ENCODE assay signal across 15 mouse cellular contexts in genomic region chr16:44159325-44159724, GRCm38 (mm10).
"Had no signal": no experiment of that assay in that cellular context is flagged by ENCODE, and none has a peak within 500 bp of the region (broad histone marks: within the 10 kb centered on the region; RNA-seq: fewer than 3 reads in every experiment).

No protein-coding gene starts in this region.

- ATAC-seq: midbrain, embryonic 15.5 days had no signal

- H3K9ac ChIP-seq: liver, embryonic 14.5 days; lung, embryonic 14.5 days; midbrain, embryonic 12.5 days; midbrain, embryonic 15.5 days; neural tube, embryonic 12.5 days; stomach, embryonic 15.5 days had no signal

- H3K27ac ChIP-seq: liver, embryonic 14.5 days; midbrain, embryonic 12.5 days; midbrain, embryonic 15.5 days; neural tube, embryonic 12.5 days; stomach, embryonic 15.5 days; stomach, postnatal 0 days had no signal

- H3K27me3 ChIP-seq: megakaryocyte, embryonic 14.5 days; midbrain, embryonic 12.5 days; midbrain, embryonic 15.5 days; neural tube, embryonic 12.5 days; stomach, embryonic 15.5 days had no signal

- DNase-seq: lung, adult 18-20 months; lung, embryonic 14.5 days; lung, postnatal 10 days; lung, postnatal 4 days; right cerebral cortex, postnatal 14 days; thymus, adult 2 months; thymus, postnatal 25 days; thymus, postnatal 4 days had no signal

- H3K4me1 ChIP-seq: midbrain, embryonic 12.5 days; midbrain, embryonic 15.5 days; neural tube, embryonic 12.5 days; stomach, embryonic 15.5 days had no signal

- H3K4me3 ChIP-seq: megakaryocyte, embryonic 14.5 days; midbrain, embryonic 12.5 days; midbrain, embryonic 15.5 days; neural tube, embryonic 12.5 days; stomach, embryonic 15.5 days had no signal

- H3K9me3 ChIP-seq: megakaryocyte, embryonic 14.5 days; midbrain, embryonic 12.5 days; midbrain, embryonic 15.5 days; neural tube, embryonic 12.5 days; stomach, embryonic 15.5 days had no signal

- H3K36me3 ChIP-seq: stomach, embryonic 15.5 days had no signal

- H3K4me2 ChIP-seq: lung, embryonic 14.5 days; midbrain, embryonic 12.5 days; midbrain, embryonic 15.5 days; neural tube, embryonic 12.5 days; stomach, embryonic 15.5 days had no signal
